In the genomic region with DNA sequence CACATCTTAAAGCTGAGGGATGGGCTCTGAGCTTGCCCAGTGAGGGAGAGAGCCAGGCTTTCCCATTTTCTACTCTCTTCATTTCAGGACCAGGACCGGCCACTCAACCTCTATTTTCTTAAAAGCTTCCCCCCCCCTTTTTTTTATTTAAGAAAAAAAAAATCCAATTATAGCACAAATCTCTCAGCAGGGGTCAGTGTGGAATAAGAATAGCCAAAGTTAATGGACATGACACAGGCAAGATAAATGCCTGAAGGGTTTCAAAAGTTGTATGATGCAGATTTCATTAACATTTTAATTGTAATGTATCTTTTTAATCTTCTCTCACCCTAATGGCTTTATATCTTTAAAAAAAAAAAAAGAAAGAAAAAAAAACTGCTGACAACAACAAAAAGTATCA, we compare ENCODE assay signal across 27 mouse cellular contexts. TPM values are rescaled to one million over a fixed set of nuclear protein-coding genes. Genes with fewer than 3 reads are reported as not detected.
A peak's percentile ranks its signal among the peaks of the same experiment; 100 is the strongest.
DNase-seq lines count a peak whose midpoint lies in the region; ATAC-seq and TF ChIP-seq lines count a peak whose summit lies in the region.
"Had no signal": no experiment of that assay in that cellular context is flagged by ENCODE, and none has a peak within 500 bp of the region (broad histone marks: within the 10 kb centered on the region; RNA-seq: fewer than 3 reads in every experiment).

No protein-coding gene starts in this region.

- H3K4me3 ChIP-seq in heart, postnatal 0 days (ENCODE audit: low read depth, low read length), result no peak overlapping the region
- no peak overlapping the region for H3K4me3 ChIP-seq in liver, adult 2 months (ENCODE audit: insufficient read depth, low read depth, low read length)
- no peak overlapping the region for H3K4me3 ChIP-seq in liver, embryonic 12.5 days
- H3K4me3 ChIP-seq: intestine, embryonic 15.5 days; kidney, embryonic 15.5 days; limb, embryonic 15.5 days; midbrain, embryonic 15.5 days; neural tube, embryonic 15.5 days; stomach, embryonic 15.5 days had no signal

- peak; percentile 20; the same call in 1 of the 2 replicates for TF ChIP-seq CTCF in heart, postnatal 0 days (IDR thresholded peaks at IDR 0.05; ENCODE audit: low read depth)
- TF ChIP-seq CTCF in liver, adult 2 months (IDR thresholded peaks at IDR 0.05; ENCODE audit: low read depth, low read length), result no peak

- no peak for TF ChIP-seq EP300 in heart, postnatal 0 days (IDR thresholded peaks at IDR 0.05; ENCODE audit: low read depth)

- no peak for DNase-seq in heart, postnatal 0 days (ENCODE audit: low spot score)
- DNase-seq in heart, postnatal 14 days, result no peak
- peak; percentile 28 for DNase-seq in liver, adult 2 months (ENCODE audit: extremely low read depth, low read depth, low spot score)
- peak; percentile 67 for DNase-seq in 416B (ENCODE audit: low read depth)
- DNase-seq in Muller cell, postnatal 12 days (ENCODE audit: inconsistent ontology term), result peak; percentile 32
- DNase-seq: adrenal gland, adult 8-10 months; cerebellum, adult 11-12 months; cerebellum, postnatal 14 days; forebrain, postnatal 0 days; gastrocnemius, postnatal 36 days; left cerebral cortex, postnatal 4 days; lung, adult 18-20 months; lung, postnatal 4 days; right cerebral cortex, adult 18-20 months; thymus, adult 18-20 months; thymus, postnatal 36 days had no signal

- H3K27me3 ChIP-seq in heart, postnatal 0 days (ENCODE audit: control insufficient read depth, insufficient read depth, low read length), result peaks cover 4% of the 10 kb centered on the region; the same call in 1 of the 2 replicates
- no peaks in the 10 kb centered on the region for H3K27me3 ChIP-seq in liver, adult 2 months (ENCODE audit: control insufficient read depth, insufficient read depth, low read length)
- peaks cover 79% of the 10 kb centered on the region for H3K27me3 ChIP-seq in liver, embryonic 12.5 days (replicated peaks)
- H3K27me3 ChIP-seq: stomach, embryonic 15.5 days had no signal

- TF ChIP-seq POLR2A in liver, adult 2 months (IDR thresholded peaks at IDR 0.05; ENCODE audit: extremely low read depth, insufficient read depth, low read length), result no peak

- whole genome bisulfite sequencing in heart, postnatal 0 days, result 76% methylated on average over 1 of the region's 1 CpGs
- 84% methylated on average over 1 of the region's 1 CpGs for WGBS in liver, adult 2 months
- WGBS in liver, embryonic 12.5 days (ENCODE audit: insufficient replicate concordance), result 75% methylated on average over 1 of the region's 1 CpGs

- peaks cover 34% of the 10 kb centered on the region for H3K4me1 ChIP-seq in heart, postnatal 0 days (ENCODE audit: control insufficient read depth, insufficient read depth)
- H3K4me1 ChIP-seq in liver, adult 2 months (ENCODE audit: control insufficient read depth, insufficient read depth, low read length), result peaks cover 29% of the 10 kb centered on the region
- H3K4me1 ChIP-seq in liver, embryonic 12.5 days, result peaks cover 49% of the 10 kb centered on the region

- no peak overlapping the region for H3K9ac ChIP-seq in heart, postnatal 0 days (replicated peaks; ENCODE audit: low read depth, low read length)
- no peak overlapping the region for H3K9ac ChIP-seq in liver, adult 2 months (ENCODE audit: low read depth, low read length)
- H3K9ac ChIP-seq in liver, embryonic 12.5 days, result no peak overlapping the region
- H3K9ac ChIP-seq: forebrain, postnatal 0 days; hindbrain, embryonic 14.5 days; kidney, embryonic 15.5 days; limb, embryonic 15.5 days; midbrain, embryonic 15.5 days; neural tube, embryonic 15.5 days; stomach, embryonic 15.5 days had no signal

- ATAC-seq in heart, postnatal 0 days (ENCODE audit: insufficient read depth, low read depth), result no peak
- no peak for ATAC-seq in liver, embryonic 12.5 days
- no peak for ATAC-seq in erythroid progenitor cell, adult 5-6 weeks (replicated peaks; ENCODE audit: low FRiP score, poor library complexity, severe bottlenecking)
- no peak for ATAC-seq in monocyte, adult 5-6 weeks (replicated peaks; ENCODE audit: insufficient number of reproducible peaks, low FRiP score, low TSS enrichment, poor library complexity, severe bottlenecking)
- ATAC-seq: forebrain, postnatal 0 days; intestine, embryonic 15.5 days; midbrain, embryonic 15.5 days had no signal

- no peaks in the 10 kb centered on the region for H3K9me3 ChIP-seq in heart, postnatal 0 days (replicated peaks; ENCODE audit: control insufficient read depth, low read length)
- no peaks in the 10 kb centered on the region for H3K9me3 ChIP-seq in liver, embryonic 12.5 days (replicated peaks)
- H3K9me3 ChIP-seq: intestine, embryonic 15.5 days; kidney, embryonic 15.5 days; limb, embryonic 15.5 days; midbrain, embryonic 15.5 days; neural tube, embryonic 15.5 days; stomach, embryonic 15.5 days had no signal

- no peak overlapping the region for H3K27ac ChIP-seq in heart, postnatal 0 days (ENCODE audit: low read depth)
- no peak overlapping the region for H3K27ac ChIP-seq in liver, adult 2 months (replicated peaks; ENCODE audit: insufficient read depth, low read depth, low read length)
- H3K27ac ChIP-seq in liver, embryonic 12.5 days, result no peak overlapping the region
- H3K27ac ChIP-seq: hindbrain, embryonic 14.5 days; limb, embryonic 15.5 days; midbrain, embryonic 15.5 days had no signal

- no peak overlapping the region for H3K4me2 ChIP-seq in heart, postnatal 0 days (ENCODE audit: low read depth, low read length)
- H3K4me2 ChIP-seq in liver, embryonic 12.5 days, result no peak overlapping the region
- H3K4me2 ChIP-seq: heart, embryonic 11.5 days; hindbrain, embryonic 14.5 days; kidney, embryonic 15.5 days; limb, embryonic 15.5 days; midbrain, embryonic 15.5 days; neural tube, embryonic 15.5 days had no signal

- H3K36me3 ChIP-seq in heart, postnatal 0 days (replicated peaks; ENCODE audit: control insufficient read depth, insufficient read depth, low read length), result no peaks in the 10 kb centered on the region
- no peaks in the 10 kb centered on the region for H3K36me3 ChIP-seq in liver, adult 2 months (ENCODE audit: control insufficient read depth, insufficient read depth, low read length)
- H3K36me3 ChIP-seq in liver, embryonic 12.5 days, result no peaks in the 10 kb centered on the region
- H3K36me3 ChIP-seq: intestine, embryonic 15.5 days; kidney, embryonic 15.5 days; limb, embryonic 15.5 days; midbrain, embryonic 15.5 days; neural tube, embryonic 15.5 days; stomach, embryonic 15.5 days had no signal

- H3K79me2 ChIP-seq in liver, adult 2 months (ENCODE audit: control insufficient read depth, insufficient read depth, low read length), result peaks cover 36% of the 10 kb centered on the region

- intact Hi-C loops in heart, postnatal 14 days (cut with DNase I), result no loop called here

RNA-seq across cellular contexts. Expression of a gene that starts 5.4 kb away (rescaled TPM):
- 6.8 and 20.6 TPM in 2 replicates for total RNA-seq in heart, postnatal 0 days (2014; rRNA removed; ENCODE audit: low replicate concordance)
- 5.4 and 6.9 TPM in 2 replicates for polyA plus RNA-seq in heart, postnatal 0 days (2015; fragmentation: Nextera tagmentation; extraction: Ambion mirVana)
- 10 to 100 TPM; 16.3 to 19.1 TPM for total RNA-seq in heart, postnatal 14 days (2021)
- 6.0 and 10.5 TPM in 2 replicates for total RNA-seq in liver, adult 2 months (2014; rRNA removed)
- polyA plus RNA-seq in liver, adult 2 months (2012; rRNA removed), result 22.2 and 22.6 TPM in 2 replicates
- 3.0 and 3.2 TPM in 2 replicates for polyA plus RNA-seq in liver, embryonic 12.5 days (2016; fragmentation: Nextera tagmentation; extraction: Ambion mirVana)
- 0.42 TPM in 1 of 2 replicates, not detected in the other for total RNA-seq in erythroid progenitor cell, adult 5-6 weeks (2015; ENCODE audit: low replicate concordance)
- total RNA-seq in erythroid progenitor cell, adult 5-6 weeks (2017; ENCODE audit: low replicate concordance), result 0.64 and 0.68 TPM in 2 replicates
- total RNA-seq in monocyte, adult 5-6 weeks (2017), result 1.1 to 3.6 TPM (median 1.4 TPM) in 3 replicates

Comparison
In these comparisons a context has a peak if more than half of its experiments do, and no peak if none do; other contexts are left out.
1. DNase-seq: peak in liver, adult 2 months (single experiment), 416B (single experiment) and Muller cell, postnatal 12 days (single experiment); none in heart, postnatal 0 days (single experiment) and heart, postnatal 14 days (0 of 2).